Mouse (Mus musculus) liver, embryonic 12.5 days (tissue): ENCODE measurements around the gene Npas4. TPM values are rescaled to one million over a fixed set of nuclear protein-coding genes. Genes with fewer than 3 reads are reported as not detected.
"Not testable (repeated sequence)": the region's sequence is repeated elsewhere in the genome, so short reads cannot be mapped to it uniquely, and the experiment has no call there.

Source experiments
- ATAC-seq: fragments of 200-750 bp; cut with Nextera tagmentation; 2 replicates; pipeline ENCODE4 v1.8.0; 2017; ENCODE audit warnings: moderate number of reproducible peaks, mild to moderate bottlenecking, moderate library complexity
- H3K27ac ChIP-seq: fragments of 300-500 bp; sonication (generic); 2 replicates; pipeline ENCODE4 v1.5.1; 2016; ENCODE audit warnings: mild to moderate bottlenecking
- H3K27me3 ChIP-seq: fragments of 300-500 bp; sonication (generic); replicated peaks from 2 replicates; pipeline ENCODE4 v1.6.1; 2016; ENCODE audit warnings: mild to moderate bottlenecking, moderate library complexity
- H3K36me3 ChIP-seq: fragments of 300-500 bp; sonication (generic); 2 replicates; pipeline ENCODE4 v1.6.1; 2016; ENCODE audit warnings: mild to moderate bottlenecking, moderate library complexity
- H3K4me1 ChIP-seq: fragments of 300-500 bp; sonication (generic); 2 replicates; pipeline ENCODE4 v1.6.1; 2016
- H3K4me2 ChIP-seq: fragments of 300-500 bp; sonication (generic); 2 replicates; pipeline ENCODE4 v1.6.1; 2016; ENCODE audit warnings: mild to moderate bottlenecking, moderate library complexity
- H3K4me3 ChIP-seq: fragments of 300-500 bp; sonication (generic); 2 replicates; pipeline ENCODE4 v1.5.1; 2016; ENCODE audit warnings: mild to moderate bottlenecking, moderate library complexity
- H3K9ac ChIP-seq: fragments of 300-500 bp; sonication (generic); 2 replicates; pipeline ENCODE4 v1.6.1; 2016; ENCODE audit warnings: mild to moderate bottlenecking, moderate library complexity
- H3K9me3 ChIP-seq: fragments of 300-500 bp; sonication (generic); replicated peaks from 2 replicates; pipeline ENCODE4 v1.6.1; 2016; ENCODE audit warnings: mild to moderate bottlenecking, moderate library complexity
- WGBS: fragments of 180-500 bp; shearing (Covaris S2); methylation state at CpG from one replicate; pipeline ENCODE4 v1.1.7; 2016; ENCODE audit not compliant: insufficient replicate concordance; 5-methylcytosine and 5-hydroxymethylcytosine counted together
- polyA plus RNA-seq: library from polyadenylated mRNA; unstranded; fragments of >200 nt; fragmentation: Nextera tagmentation; extraction: Ambion mirVana; gene quantifications from 2 replicates; pipeline ENCODE4 v1.2.1, GENCODE M21; 2016

The Npas4 gene
- polyA plus RNA-seq, 1 experiment from 2014 or later, result not detected

DNA sequence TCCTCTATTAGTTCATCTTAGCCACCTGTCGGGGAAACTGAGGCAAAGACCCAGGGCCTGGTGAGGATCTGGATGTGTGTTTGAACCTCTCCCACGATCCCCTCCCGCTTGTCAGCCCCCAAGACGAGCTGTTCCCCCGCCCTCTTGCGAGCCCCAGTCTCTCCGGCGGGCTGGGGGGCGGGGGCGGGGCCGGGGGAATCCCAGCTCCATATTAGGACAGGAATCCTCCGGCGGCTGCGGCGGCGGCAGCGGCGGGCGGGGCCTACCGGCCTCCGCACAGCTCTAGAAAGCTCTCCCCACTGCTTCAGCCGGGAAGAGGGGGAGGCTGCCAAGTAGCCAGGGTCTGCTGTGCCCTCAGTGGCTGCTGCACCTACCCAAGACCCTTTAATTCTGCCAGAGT is 600 bp upstream of the Npas4 start:
- Histone ChIP-seq H3K27ac (no peak overlapping the region), H3K9ac (no peak overlapping the region), H3K4me1 (0 out of 2 replicates have a peak, but pooled peaks cover 3% of the 10 kb centered on the region), H3K4me3 (no peak overlapping the region), H3K36me3 (no peaks in the 10 kb centered on the region), H3K27me3 (peaks cover 84% of the 10 kb centered on the region), H3K9me3 (no peaks in the 10 kb centered on the region), H3K4me2 (no peak overlapping the region)
- ATAC-seq, result no peak
- WGBS, result 13% methylated on average over 21 of the region's 22 CpGs

DNA sequence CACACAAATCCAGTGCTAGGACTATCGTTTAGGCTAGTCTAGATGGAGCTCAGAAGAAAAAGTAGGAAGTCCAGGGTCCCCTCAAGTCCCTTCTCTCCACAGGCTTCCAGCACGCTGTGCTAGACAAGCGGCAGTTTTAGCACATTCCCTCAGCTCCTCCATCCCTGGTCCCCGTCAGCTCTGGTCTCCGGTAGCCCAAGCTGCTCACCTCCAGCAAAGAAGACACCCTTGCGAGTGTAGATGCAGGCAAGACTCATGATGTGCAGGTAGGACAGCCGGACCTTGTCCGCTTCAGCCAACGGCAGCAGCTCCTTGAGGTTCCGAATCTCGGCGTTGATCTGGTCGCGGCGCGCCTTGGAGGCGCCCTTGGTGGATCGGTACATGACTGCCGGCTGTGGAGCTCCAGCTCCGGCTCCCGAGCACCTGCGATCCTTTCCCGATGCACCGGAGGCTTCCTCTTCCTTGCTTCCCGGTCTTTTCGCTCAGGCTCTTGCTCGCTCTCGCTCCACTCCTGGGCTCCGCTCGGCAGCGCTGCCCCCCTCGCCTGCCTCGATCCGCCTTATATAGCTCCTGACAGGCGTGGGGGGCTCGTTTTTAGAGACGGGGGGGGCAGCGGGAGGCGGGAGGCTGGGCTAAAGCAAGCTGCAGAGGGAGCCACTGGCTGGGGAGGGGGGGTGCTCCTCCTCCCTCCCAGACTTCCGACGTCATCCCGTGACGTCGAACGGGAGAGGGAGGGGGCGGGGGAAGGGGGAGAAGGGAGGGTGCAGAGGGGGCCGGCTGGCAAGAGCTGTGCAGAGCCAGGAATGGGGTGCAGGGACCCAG is 471 bp downstream of the Npas4 start:
- Histone ChIP-seq H3K9ac (no peak overlapping the region), H3K27ac (no peak overlapping the region), H3K9me3 (no peaks in the 10 kb centered on the region), H3K36me3 (no peaks in the 10 kb centered on the region), H3K4me1 (0 out of 2 replicates have a peak, but pooled peaks cover 3% of the 10 kb centered on the region), H3K27me3 (peaks cover 84% of the 10 kb centered on the region), H3K4me2 (no peak overlapping the region), H3K4me3 (no peak overlapping the region)
- ATAC-seq, result no peak
- WGBS, result 20% methylated on average over 47 of the region's 47 CpGs

GRCm38 (mm10) chr19:4989013-4989412 is 1.1 kb downstream of the Npas4 start:
- no peak for ATAC-seq
- 4% methylated on average over 13 of the region's 13 CpGs for WGBS
- H3K4me2 ChIP-seq, result no peak overlapping the region
- 0 out of 2 replicates have a peak, but pooled peaks cover 3% of the 10 kb centered on the region for H3K4me1 ChIP-seq
- H3K36me3 ChIP-seq, result no peaks in the 10 kb centered on the region
- H3K9me3 ChIP-seq, result no peaks in the 10 kb centered on the region
- no peak overlapping the region for H3K27ac ChIP-seq
- peaks cover 84% of the 10 kb centered on the region for H3K27me3 ChIP-seq
- H3K4me3 ChIP-seq, result no peak overlapping the region
- H3K9ac ChIP-seq, result no peak overlapping the region

DNA sequence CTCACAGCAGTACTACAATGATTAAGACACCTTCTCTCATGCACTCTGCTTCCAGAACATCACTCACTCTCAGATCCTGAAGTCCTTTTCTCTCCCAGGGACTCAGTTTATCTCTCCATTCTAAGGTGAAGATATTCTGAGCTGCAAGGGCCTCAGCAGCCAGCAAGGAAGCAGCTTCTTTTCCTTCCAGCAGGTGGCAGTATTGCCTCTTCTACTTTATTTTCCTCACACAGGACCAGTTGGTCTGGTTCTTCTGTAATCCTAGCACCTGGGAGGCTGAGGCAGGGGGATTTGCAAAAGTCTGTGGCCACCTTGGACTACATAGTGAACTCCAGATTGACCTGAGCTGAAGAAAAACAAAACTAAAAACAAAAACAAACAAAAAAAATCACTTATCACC is 8.3 kb downstream of the Npas4 start:
- Histone ChIP-seq H3K4me3 (no peak overlapping the region), H3K27ac (no peak overlapping the region), H3K4me2 (no peak overlapping the region), H3K36me3 (no peaks in the 10 kb centered on the region), H3K9ac (no peak overlapping the region), H3K9me3 (no peaks in the 10 kb centered on the region), H3K4me1 (no peaks in the 10 kb centered on the region), H3K27me3 (peaks cover 54% of the 10 kb centered on the region)
- no peak for ATAC-seq

GRCm38 (mm10) chr19:4968236-4968635 is 21.9 kb downstream of the Npas4 start:
- no peak for ATAC-seq
- H3K9ac ChIP-seq, result no peak overlapping the region
- WGBS, result 75% methylated on average over 2 of the region's 2 CpGs
- no peaks in the 10 kb centered on the region for H3K9me3 ChIP-seq
- no peak overlapping the region for H3K4me2 ChIP-seq
- H3K27ac ChIP-seq, result no peak overlapping the region
- H3K36me3 ChIP-seq, result peaks cover 35% of the 10 kb centered on the region
- peaks cover 5% of the 10 kb centered on the region for H3K4me1 ChIP-seq
- no peak overlapping the region for H3K4me3 ChIP-seq
- H3K27me3 ChIP-seq, result no peaks in the 10 kb centered on the region

DNA sequence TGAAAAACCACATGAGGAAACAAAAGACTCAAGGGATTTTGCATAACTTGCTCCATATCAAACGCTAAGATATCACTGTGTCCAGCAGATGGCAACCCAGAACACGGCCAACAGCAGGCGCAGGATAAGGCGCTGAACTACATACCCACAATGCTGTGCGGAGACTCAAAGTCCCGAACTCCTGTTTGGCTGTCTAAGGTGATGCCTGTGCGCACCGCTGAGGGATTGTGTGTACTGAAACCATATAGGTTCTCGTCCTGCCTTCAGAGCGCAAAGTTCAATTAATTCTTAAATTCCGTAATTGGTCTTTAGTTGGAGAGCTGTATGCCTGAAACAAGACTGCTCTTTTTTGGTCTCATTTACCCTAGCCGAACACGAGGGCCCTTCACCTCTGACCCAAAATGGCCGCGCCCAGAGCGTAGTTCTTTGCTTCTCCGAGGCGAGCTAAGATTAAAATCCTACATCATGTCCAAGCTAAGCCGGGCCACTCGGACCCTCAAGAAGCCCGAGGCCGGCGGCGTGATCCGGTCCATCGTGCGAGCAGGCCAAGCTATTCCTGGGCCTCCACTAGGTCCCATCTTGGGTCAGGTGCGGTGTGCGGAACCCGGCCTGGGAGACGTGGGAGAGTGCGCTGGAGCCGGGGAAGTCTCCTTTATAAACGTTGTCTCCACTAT is 28.1 kb downstream of the Npas4 start, which contains the start of gene Mrpl11:
Gene Mrpl11, plus strand, starts transcription at position 220 of the 674 bp plus-strand sequence.
- H3K4me3 ChIP-seq, result peak within 1 kb of the TSS; percentile 90
- peak within 1 kb of the TSS; percentile 77 for H3K4me2 ChIP-seq
- peaks cover 30% of the 10 kb centered on the region for H3K36me3 ChIP-seq
- WGBS, result under 1% methylated on average over 34 of the region's 34 CpGs
- H3K9me3 ChIP-seq, result no peaks in the 10 kb centered on the region
- H3K27ac ChIP-seq, result peak within 1 kb of the TSS; percentile 75
- H3K9ac ChIP-seq, result peak within 1 kb of the TSS; percentile 79
- peaks cover 18% of the 10 kb centered on the region for H3K4me1 ChIP-seq
- peaks cover 13% of the 10 kb centered on the region for H3K27me3 ChIP-seq
- peak; percentile 95 for ATAC-seq

- H3K9me3 ChIP-seq, H3K4me1 ChIP-seq, H3K9ac ChIP-seq, H3K27ac ChIP-seq, H3K36me3 ChIP-seq, ATAC-seq, H3K4me3 ChIP-seq, H3K4me2 ChIP-seq: not testable (repeated sequence)
- H3K27me3 ChIP-seq, result peaks cover 39% of the 10 kb centered on the region
- 76% methylated on average over 9 of the region's 9 CpGs for WGBS
Observed at GRCm38 (mm10) chr19:4948641-4949040, 41.5 kb downstream of the Npas4 start.

GRCm38 (mm10) chr19:4945540-4945939 is 44.6 kb downstream of the Npas4 start:
- no peak for ATAC-seq
- Histone ChIP-seq H3K4me2 (no peak overlapping the region), H3K36me3 (no peaks in the 10 kb centered on the region), H3K9me3 (no peaks in the 10 kb centered on the region), H3K27ac (no peak overlapping the region), H3K4me3 (no peak overlapping the region), H3K27me3 (peaks cover 68% of the 10 kb centered on the region), H3K4me1 (peaks cover 16% of the 10 kb centered on the region), H3K9ac (no peak overlapping the region)
- WGBS, result 35% methylated on average over 6 of the region's 6 CpGs

- 9% methylated on average over 13 of the region's 13 CpGs for WGBS
- peak overlapping the region; percentile 12; the same call in 1 of the 2 replicates for H3K9ac ChIP-seq
- peaks cover 16% of the 10 kb centered on the region for H3K4me1 ChIP-seq
- peak overlapping the region; percentile 95 for H3K4me2 ChIP-seq
- H3K9me3 ChIP-seq, result no peaks in the 10 kb centered on the region
- no peak overlapping the region for H3K27ac ChIP-seq
- H3K4me3 ChIP-seq, result peak overlapping the region; percentile 61
- ATAC-seq, result no peak
- no peaks in the 10 kb centered on the region for H3K36me3 ChIP-seq
- peaks cover 87% of the 10 kb centered on the region for H3K27me3 ChIP-seq
Observed at GRCm38 (mm10) chr19:4943253-4943588, 46.9 kb downstream of the Npas4 start.

- H3K4me1 ChIP-seq, result peaks cover 16% of the 10 kb centered on the region
- peak within 1 kb of the TSS; percentile 57 for H3K9ac ChIP-seq
- no peaks in the 10 kb centered on the region for H3K9me3 ChIP-seq
- peak; percentile 90 for ATAC-seq
- no peak within 1 kb of the TSS for H3K27ac ChIP-seq
- peak within 1 kb of the TSS; percentile 95 for H3K4me2 ChIP-seq
- no peaks in the 10 kb centered on the region for H3K36me3 ChIP-seq
- peaks cover 91% of the 10 kb centered on the region for H3K27me3 ChIP-seq
- 2% methylated on average over 55 of the region's 55 CpGs for WGBS
- H3K4me3 ChIP-seq, result peak within 1 kb of the TSS; percentile 61
Observed at GRCm38 (mm10) chr19:4942551-4943252, 47.4 kb downstream of the Npas4 start, which contains the start of gene Peli3. Peli3 (minus strand) TSS chr19:4943127.

DNA sequence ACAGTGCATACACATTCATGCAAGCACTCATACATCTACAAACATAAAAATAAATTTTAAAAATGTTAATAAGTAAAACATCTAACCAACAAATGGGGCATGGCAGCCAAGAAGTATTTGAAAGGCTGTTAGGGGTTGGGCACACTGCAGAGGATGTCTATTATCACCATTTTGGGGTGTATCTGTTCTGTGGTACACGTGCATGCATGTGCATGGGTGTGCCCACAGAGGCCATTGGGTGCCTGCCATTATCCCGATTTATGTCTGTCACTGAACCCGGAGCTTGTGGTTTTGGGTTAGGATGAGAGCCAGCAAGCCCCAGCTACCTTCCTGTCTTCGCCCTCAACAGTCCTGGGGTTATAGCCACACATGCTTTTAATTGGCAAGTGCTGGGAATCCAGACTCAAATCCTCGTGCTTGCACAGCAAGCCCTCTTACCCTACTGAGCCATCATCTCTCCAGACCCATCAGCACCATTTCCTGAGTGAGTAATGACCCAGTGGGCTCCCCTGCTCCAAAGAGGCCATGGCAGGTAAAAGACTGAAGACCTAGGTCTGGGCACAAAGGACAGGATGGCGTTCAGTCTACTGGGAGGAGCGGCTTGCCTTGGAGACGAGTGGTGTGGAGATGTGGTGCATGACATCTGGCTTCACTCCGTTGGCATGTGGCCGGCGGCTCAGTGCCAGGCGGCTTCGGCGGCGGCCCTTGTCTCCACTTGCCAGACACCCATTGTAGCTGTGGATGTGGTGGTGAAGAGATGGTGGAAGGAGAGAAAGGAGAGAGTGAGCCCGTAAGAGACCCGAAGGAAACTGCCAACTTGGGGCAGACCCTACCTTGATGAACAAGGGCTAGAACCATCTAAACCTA is 52.4 kb downstream of the Npas4 start:
- peaks cover 59% of the 10 kb centered on the region for H3K27me3 ChIP-seq
- ATAC-seq, result no peak

More for the DNA sequence above, 52.4 kb downstream of the Npas4 start:
- Histone ChIP-seq H3K4me1 (peaks cover 6% of the 10 kb centered on the region), H3K9ac (no peak overlapping the region), H3K27ac (no peak overlapping the region), H3K4me2 (no peak overlapping the region), H3K9me3 (no peaks in the 10 kb centered on the region), H3K36me3 (no peaks in the 10 kb centered on the region), H3K4me3 (no peak overlapping the region)
- WGBS, result 72% methylated on average over 17 of the region's 17 CpGs
